Mouse (Mus musculus) retina, embryonic 14.5 days (tissue): ENCODE measurements around the gene Dcst1.

Source experiments
- DNase-seq: peaks from one replicate; pipeline ENCODE4 v3.0.0-alpha.2; 2015; ENCODE audit warnings: low spot score

Gene Dcst1

GRCm38 (mm10) chr3:89361675-89362074 lies 3.4 kb downstream of the Dcst1 start, which contains the start of gene Dcst2:
Gene Dcst2 (plus strand): TSS chr3:89361975.
- no peak for DNase-seq

DNA sequence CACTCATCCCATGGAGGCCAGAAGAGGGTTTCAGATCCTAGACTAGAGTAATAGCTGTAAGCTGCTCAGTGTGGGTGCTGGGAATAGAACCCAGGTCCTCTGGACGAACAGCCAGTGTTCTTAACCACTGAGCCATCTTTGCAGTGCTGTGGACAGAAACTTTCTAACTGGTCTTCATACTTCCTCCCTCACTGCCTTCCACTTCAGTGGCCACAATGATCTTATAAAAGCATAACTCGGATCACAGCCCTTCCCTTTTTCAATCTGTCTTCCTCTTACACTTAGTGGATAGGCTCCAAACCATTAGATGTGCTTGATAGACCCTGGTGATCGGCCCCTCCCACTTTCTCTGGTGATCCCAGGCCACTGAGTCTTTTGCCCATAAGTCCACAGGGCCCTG lies 4.8 kb downstream of the Dcst1 start:
- DNase-seq, result no peak

- no peak for DNase-seq
Observed at GRCm38 (mm10) chr3:89359630-89360029, 5.4 kb downstream of the Dcst1 start.

DNA sequence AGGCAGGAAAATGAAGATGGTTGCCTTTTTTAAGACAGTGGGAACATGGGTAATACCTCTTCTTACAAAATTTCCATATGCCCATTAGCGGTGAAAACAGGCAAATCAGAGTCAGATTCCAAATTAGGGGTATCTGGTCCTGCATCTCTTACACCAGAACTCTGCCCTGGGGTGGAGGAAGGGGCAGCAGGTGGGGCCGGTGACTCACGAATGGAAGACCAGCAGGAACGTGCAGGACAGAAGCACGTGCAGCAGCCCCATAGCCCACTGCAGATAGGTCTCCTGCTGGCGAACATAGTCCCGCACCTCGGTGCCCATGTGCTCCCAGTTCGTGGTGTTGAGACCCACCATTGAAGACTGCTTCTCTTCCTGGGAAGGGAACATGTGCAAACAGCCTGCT lies 9.0 kb downstream of the Dcst1 start:
- DNase-seq, result no peak

GRCm38 (mm10) chr3:89355512-89355902 lies 9.5 kb downstream of the Dcst1 start:
- no peak for DNase-seq

DNA sequence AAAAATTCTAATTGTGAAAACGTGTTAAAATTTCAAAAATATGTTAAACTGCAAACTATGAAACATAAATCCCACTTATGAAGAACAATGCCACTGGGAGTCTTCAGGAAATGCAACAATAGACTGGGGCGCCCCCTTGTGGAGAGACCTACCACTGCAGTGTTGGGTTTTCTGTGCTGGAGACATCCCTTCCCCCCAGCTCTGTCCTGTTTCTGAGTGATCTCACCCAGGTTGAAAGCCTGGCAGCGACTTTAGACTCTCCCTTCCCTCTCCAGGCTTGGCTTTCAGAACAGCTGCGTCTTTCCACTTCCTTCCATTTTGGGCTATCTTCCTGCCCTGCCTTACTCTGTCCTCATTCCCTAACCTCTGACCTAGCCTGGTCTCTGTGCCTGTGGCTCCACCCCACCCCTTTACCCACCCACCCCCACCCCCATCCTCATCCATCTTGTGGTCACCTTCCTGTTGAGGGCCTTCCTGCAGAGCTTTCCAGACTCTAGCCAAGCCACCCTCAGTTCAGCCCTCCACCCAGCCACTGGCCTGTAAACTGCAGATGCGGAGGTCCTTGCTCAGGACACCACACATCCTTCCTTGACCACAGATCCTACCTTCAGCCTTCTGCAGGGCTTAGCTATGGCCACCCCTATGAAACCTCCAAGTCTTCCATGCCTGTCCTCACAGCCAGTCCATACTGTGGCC lies 10.1 kb downstream of the Dcst1 start:
- peak; percentile 93 for DNase-seq

GRCm38 (mm10) chr3:89351271-89351670 lies 13.8 kb downstream of the Dcst1 start:
- no peak for DNase-seq

GRCm38 (mm10) chr3:89349869-89350501 lies 15.1 kb downstream of the Dcst1 start, which contains the start of gene Adam15:
Gene Adam15 (minus strand): TSS chr3:89349996.
- peak; percentile 91 for DNase-seq

- peak; percentile 49 for DNase-seq
Observed at GRCm38 (mm10) chr3:89348911-89349868, 15.9 kb downstream of the Dcst1 start.

DNA sequence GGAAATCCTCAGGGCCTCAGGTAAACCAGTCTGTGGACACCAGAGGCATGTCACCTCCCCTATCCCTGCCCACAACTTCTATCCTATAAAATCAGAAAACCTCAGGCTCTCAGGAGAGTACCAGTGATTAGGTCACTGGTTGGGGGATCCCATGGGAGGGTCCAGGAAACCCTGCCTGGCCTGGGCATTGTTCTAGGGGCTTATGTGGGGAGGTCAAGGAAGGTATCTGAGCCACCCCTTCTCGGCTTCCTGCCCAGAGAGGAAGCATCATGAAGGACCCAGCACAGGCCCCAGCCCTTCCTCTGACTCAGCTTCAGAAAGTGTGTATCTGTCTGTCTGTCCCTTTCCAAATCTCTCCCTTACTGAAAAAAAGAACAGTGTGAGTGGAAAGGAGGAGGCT lies 17.1 kb downstream of the Dcst1 start:
- DNase-seq, result no peak

GRCm38 (mm10) chr3:89346815-89347540 lies 18.1 kb downstream of the Dcst1 start:
- no peak for DNase-seq

DNA sequence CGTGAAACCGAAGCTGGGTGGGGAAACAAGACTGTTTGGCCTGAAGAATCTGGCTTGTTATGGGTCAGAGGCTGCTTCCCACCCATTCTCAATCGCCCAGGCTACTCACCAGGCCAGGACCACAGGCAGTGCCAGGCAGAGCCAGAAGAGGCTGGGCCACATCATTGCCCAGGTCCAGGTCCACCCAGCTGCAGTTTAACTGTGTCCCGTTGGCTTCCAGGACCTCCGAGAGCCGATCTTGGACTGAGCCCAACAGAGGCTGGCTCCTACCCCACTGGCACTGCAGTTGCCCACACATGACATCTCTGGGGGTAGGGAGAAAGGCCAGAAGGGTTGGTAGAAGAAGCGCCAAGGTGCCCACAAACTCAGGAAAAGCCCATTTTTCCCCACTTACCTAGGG lies 21.8 kb downstream of the Dcst1 start:
- no peak for DNase-seq

- no peak for DNase-seq
Observed at GRCm38 (mm10) chr3:89341794-89342193, 23.3 kb downstream of the Dcst1 start.

DNA sequence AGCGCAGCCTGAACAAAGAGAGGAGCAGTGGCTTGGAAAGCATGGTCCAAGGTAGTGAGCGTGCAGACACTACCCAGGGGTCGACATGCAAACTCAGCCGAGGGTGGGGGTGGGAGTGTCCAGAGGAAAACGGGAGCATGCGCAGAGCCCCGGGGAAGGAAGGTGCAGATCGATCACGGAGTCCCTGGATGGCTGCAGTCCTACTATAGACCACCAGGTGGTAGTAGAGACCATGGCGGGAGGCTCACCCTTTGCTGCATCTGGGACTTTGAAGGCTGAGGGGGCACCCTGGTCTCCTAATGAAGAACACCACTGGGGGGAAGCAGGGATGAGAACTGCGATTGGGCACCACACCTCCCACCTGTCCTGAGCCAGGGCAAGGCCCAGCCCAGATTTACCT lies 24.6 kb downstream of the Dcst1 start:
- peak; percentile 94 for DNase-seq

DNA sequence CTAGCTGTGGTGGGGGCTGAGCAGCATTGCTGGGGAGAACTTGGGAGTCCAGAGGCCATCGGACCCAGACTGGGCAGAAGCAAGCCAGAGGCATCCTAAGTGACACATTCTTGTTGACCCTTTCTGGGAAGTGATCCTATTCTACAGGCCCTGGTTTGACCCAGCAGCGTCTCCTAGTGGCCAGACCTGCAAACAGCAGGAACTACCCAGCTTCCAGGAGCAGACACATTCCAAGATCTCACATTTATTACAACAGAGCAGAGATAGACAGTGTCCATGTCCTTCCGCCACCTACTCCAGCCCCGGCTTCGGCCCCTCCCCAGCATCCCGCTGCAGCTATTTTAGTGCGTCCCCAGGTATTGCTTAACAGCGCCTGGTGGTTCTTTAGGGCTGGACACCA lies 25.6 kb downstream of the Dcst1 start:
- peak; percentile 88 for DNase-seq

DNA sequence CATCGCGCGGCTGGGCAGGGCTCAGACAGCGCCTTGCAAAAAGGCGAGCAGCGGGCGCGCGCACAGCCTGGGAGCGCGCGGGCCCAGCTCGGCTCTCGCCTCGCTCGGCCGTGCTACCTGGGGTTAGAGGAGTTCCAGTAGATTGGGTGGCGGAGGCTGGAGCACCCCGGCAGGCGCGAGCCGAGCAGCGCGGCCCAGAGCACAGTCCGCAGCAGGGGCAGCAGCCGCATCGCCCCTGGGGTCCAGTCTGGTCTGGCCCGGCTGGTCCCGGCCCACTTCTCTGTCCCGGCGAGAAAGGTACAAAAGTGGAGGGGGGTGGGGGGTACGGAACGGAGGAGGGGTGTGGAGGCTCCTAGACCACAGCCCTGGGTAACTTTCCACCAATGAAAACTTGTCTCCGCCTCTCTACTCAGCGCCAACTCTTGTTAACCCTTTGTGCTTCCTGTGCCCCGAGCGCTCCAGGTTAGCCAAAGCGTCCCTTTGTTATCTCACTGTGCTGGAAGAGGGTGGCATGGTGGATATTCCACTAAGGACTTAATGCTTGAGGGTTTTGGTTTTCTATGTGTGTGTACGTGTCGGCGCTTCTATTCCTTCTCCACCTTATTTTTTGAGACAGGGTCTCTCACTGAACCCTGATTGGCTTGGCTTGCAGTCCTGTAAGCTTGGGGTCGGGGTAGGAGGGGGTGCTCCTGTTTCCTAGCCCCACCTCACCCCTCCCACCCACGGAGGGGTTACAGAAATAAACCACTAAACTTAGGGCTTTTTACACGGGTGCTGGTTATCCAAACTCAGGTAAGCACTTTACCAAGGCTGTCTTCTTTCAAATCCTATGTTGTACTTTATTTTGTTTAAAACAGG lies 27.1 kb downstream of the Dcst1 start, which contains the start of gene Efna4:
Gene Efna4, minus strand, starts transcription at position 308 of the 858 bp plus-strand sequence.
- DNase-seq, result peak; percentile 81

DNA sequence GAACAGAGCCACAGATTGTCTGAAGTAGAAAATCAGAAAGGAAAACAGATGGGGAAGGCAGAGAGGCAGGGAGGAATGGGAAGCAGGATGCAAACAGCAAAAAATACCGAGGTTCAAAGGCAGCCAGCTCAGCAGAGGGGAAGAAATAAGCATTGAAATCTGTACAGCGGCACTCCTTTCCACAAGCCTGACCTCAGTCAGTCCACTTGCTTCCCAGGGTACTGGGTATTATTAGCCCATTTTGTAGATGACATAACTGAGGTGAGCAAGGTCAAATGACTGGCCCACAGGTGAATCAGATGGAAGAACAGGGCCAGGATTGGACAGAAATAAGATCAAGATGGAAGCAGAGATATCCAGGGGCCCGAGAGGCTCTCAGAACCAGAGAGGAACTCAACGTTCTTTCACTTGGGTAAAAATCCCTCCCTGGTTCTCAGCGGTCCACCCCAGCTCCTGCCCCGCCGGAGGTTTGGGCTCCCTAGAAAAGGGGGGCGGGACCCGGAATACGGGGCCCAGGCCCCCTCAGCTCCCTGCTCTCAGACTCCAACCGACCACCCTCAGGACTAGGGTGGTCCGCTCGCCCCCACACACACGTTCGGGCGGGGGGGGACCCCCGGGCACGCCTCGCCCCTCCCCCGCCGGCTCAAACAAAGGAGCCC lies 27.9 kb downstream of the Dcst1 start:
- no peak for DNase-seq

DNA sequence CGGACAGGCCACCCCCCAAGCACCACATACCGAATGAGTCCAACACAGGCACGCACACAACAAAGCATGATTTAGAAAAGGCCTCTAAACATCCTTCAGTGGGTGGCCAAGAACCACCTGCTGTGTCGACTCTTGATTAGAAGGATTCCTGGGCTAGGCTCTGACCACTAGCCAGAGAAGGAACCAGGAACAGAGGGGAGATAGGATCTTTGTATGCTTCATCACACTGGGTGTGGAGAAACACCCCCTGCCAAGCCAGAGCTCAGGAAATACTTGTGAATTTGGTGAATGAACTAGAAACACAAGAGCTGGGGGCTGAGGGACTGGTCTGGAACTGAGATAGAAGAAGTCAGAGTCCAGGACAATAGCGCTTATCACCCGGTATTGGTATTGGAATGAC lies 28.5 kb downstream of the Dcst1 start:
- no peak for DNase-seq

DNA sequence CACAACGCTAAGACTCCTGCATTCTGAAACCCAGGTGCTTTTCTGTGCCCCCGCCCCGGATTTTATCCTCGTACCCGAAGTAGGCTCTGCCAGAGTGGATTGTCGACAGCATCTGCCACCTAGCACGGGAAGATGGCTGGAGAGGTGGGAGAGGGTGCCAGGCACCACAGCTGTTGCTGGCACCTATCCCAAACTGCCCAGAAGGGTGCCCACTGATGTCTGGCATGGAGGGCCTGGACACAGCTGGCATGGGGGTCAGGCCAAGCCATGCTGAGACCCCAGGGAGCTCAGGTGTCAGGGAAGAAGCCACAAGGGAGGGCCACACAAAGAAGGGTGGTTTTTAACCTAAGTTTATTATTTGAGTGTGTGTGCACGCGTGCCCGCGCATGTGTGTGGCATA lies 32.0 kb downstream of the Dcst1 start:
- DNase-seq, result no peak

- DNase-seq, result no peak
Observed at GRCm38 (mm10) chr3:89332476-89332875, 32.6 kb downstream of the Dcst1 start.
